Mouse (Mus musculus) stomach, postnatal 0 days (tissue): ENCODE data around the gene Phrf1.

ENCODE experiments used
- CTCF ChIP-seq: IDR thresholded peaks from 2 replicates; pipeline ENCODE4 v1.5.1; 2016; ENCODE audit warnings: antibody characterized with exemption, low read depth, mild to moderate bottlenecking, moderate library complexity
- EP300 ChIP-seq: optimal IDR thresholded peaks from 2 replicates; pipeline ENCODE3; 2016; ENCODE audit warnings: antibody characterized with exemption

DNA sequence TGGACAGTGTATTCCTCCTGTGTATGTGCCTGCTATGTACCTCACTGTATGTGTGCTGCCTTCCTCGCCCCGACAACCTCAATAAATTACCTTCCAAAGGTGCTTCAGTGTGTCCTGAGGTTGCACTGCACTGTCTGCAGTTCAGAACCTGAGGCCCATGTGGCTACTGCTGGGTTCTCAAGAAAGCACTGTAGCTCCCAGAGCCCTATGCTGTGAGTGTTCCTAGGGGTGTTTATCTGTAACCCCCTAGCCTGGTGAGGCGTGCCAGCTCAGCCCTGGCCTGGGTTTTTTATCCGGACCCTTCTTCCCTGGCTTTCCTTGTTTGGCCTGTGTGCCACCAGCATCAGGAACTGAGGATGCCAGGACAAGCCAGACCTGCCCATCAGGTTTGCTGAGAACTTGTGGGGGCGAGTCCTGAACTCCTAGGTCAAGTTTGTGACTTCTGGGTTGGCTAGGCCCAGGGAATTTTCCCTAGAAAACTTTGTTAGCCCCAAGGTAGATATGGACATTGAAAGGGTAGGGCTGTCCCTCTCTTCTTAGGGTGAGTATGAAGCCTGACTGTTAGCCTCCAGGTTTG, 9.9 kb upstream of the Phrf1 start:
- TF ChIP-seq CTCF (no peak), EP300 (no peak)
